Mouse (Mus musculus): ENCODE measurements around the gene Gipc2.
"Not testable (repeated sequence)": the region's sequence is repeated elsewhere in the genome, so short reads cannot be mapped to it uniquely, and the experiment has no call there.

Gipc2 gene

DNA sequence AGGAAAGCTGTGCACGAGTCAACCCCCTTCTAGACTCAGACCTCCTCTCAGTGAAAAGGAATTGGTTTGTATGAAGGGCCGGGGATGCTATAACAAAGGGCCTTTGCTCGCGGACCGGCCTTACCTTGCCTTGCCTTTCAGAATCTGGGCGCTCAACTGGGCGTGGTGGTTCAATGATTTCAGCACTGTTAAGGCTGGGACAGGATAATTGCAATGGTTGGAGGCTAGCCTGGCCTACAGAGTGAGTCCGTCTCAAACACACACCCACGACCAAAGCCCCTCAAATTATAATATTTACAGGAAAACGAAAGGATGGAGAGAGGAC lies at the start of gene Gipc2:
Gene Gipc2, minus strand, starts transcription at position 132 of the 325 bp plus-strand sequence.
- in situ Hi-C loops (cut with MboI, MseI) = no loop called here

- in situ Hi-C loops (cut with MboI, MseI) = loop anchor here (25.0 kb wide), 1 partner anchor 1699 kb away; the partner anchor contains the start of genes Msh4 and Rabggtb
Observed at GRCm38 (mm10) chr3:152213416-152213815, 47.4 kb upstream of the Gipc2 start.

- in situ Hi-C loops (cut with MboI, MseI) = loop anchor here (25.0 kb wide), 1 partner anchor 1700 kb away; the partner anchor contains the start of genes Msh4 and Rabggtb
Observed at GRCm38 (mm10) chr3:152211731-152212279, 45.8 kb upstream of the Gipc2 start.

DNA sequence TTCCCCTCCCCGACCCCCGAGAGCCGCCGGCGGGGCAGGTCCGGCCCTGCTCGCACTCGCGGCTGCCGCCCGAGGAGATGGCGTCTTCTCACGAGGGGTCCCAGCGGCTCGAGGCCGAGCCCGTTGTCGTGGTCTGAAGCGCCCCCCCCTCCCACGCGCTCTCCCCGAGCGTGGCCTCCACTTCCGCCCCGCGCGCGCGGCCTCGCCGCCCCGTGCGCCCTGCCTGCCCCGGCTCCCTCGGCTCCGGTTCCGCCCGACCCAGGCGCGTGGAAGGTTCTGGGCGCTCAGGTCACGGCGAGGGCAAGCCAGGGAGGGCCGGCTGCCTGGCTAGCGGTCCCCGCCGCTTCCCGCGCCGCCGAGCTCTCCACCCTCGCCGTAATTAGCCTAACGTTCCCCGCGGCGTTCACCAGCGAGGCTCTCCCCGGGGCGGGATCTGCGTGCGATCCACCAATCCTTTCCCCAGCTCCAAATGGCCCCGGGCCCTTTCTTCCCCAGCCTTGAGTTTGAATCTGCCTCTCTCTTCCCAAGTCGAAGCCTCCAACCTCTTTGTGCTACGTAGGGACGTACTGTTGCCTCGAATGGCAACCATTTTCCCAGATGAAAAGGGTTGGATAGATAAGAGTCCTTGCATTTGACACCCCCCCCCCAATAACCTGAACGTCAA lies 44.8 kb upstream of the Gipc2 start:
- in situ Hi-C loops (cut with MboI, MseI) = loop anchor here (25.0 kb wide), 1 partner anchor 1701 kb away; the partner anchor contains the start of genes Msh4 and Rabggtb

DNA sequence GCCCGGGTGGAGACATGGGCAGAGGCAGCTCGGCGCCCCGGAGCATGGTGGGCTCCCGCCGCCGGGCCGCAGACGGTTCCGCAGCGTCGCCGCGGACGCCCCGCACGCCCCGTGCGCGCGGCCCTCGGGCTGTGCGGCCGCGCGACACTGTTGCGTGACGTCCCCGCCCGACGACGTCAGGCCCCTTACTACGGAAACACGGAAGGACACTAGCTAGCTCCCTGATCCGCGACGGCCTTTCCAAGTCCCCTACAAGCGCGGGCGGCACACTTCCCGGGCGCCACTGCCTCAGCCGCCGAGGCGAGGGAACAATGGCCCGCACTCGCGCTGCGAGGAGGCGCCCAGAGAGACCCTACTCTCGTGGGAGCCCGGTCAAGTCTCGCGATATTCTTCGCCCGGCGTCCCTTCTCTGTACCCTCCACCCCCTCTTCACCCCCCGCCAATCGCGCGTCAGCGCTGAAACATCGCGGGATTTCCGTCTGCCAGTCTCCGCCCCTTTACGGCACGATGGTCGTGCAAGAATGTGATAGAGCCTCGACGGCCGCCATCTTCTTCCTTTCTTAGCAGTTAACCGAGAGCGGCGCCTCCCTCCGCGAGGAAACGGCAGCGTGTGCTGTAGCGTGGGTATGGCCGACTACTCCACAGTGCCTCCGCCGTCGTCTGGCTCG lies 44.1 kb upstream of the Gipc2 start, which contains the start of the genes Dnajb4 and Fubp1:
Gene Dnajb4, minus strand, starts transcription at position 336 of the 668 bp plus-strand sequence.
Gene Fubp1, plus strand, starts transcription at position 456 of the 668 bp plus-strand sequence.
- in situ Hi-C loops (cut with MboI, MseI) = loop anchor here (25.0 kb wide), 1 partner anchor 1702 kb away; the partner anchor contains the start of genes Msh4 and Rabggtb

GRCm38 (mm10) chr3:152209177-152209966 lies 43.3 kb upstream of the Gipc2 start:
- in situ Hi-C loops (cut with MboI, MseI) = loop anchor here (25.0 kb wide), 1 partner anchor 1703 kb away; the partner anchor contains the start of genes Msh4 and Rabggtb

GRCm38 (mm10) chr3:152208096-152208885 lies 42.3 kb upstream of the Gipc2 start:
- in situ Hi-C loops (cut with MboI, MseI) = loop anchor here (25.0 kb wide), 1 partner anchor 1704 kb away; the partner anchor contains the start of genes Msh4 and Rabggtb

DNA sequence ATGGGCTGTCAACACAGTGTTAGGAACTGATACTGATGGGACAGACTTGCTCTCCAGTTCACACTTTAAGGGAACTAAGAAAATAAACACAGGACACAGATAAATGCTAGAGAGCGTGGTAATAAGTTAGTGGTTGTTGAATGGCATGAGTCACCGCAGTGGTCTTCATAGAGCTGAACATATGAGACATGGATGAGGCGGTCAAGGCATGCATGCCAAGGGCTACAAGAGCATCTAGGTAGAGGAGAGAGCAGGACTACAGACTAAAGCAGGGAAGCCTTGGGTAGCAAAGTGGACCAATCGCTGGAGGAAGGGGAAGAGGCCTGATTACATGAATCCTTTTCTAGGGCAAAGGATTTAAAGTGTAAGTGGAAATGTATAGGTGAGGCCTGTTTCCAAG lies 41.1 kb upstream of the Gipc2 start:
- in situ Hi-C loops (cut with MboI, MseI) = loop anchor here (25.0 kb wide), 1 partner anchor 1705 kb away; the partner anchor contains the start of genes Msh4 and Rabggtb

- in situ Hi-C loops (cut with MboI, MseI) = loop anchor here (5.0 to 25.0 kb wide), 2 partner anchors 92 to 1708 kb away; partner anchors contain the start of genes Msh4 and Rabggtb
Observed at GRCm38 (mm10) chr3:152204577-152204976, 38.5 kb upstream of the Gipc2 start.

- in situ Hi-C loops (cut with MboI, MseI) = loop anchor here (5.0 to 25.0 kb wide), 2 partner anchors 92 to 1708 kb away; partner anchors contain the start of genes Msh4 and Rabggtb
Observed at GRCm38 (mm10) chr3:152203996-152204395, 38.0 kb upstream of the Gipc2 start.

DNA sequence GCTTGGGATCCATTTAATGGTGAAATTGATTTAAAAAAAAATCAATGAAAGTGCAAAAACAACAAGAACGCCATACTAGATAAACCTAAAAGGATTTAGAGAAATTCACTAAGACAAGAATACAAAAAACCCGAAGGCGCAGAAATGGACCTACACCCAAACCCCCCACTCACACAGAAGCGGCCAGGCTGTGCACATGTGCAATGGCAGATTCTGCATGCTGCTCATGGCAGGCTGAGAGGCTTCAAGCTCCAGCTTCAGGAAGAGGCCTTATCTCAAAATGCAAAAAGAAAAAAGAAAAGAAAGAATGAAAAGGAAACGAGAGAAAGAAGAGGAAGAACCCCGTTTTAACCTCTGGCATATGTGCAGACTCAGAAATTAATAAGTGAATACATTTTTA lies 37.4 kb upstream of the Gipc2 start:
- in situ Hi-C loops (cut with MboI, MseI) = loop anchor here (5.0 to 25.0 kb wide), 2 partner anchors 91 to 1709 kb away; partner anchors contain the start of genes Msh4 and Rabggtb

DNA sequence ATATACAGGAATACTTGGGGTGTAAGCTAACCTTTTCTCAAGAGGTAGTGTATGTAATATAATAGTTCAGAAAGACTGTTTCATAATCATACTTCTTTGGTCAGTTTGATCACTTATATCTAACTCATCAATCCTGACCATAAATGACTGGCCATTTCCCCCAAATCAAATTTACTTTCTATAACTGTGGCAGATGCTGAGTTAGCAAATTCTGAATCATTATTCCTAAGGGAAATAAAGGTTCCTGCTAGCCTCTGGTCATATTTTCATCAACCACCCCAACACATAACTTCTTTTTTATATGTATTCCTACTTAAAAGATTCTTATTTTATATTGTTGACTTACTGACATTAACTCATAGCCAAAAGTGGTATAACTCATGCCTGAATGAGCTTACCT lies 36.9 kb upstream of the Gipc2 start:
- in situ Hi-C loops (cut with MboI, MseI) = loop anchor here (5.0 to 25.0 kb wide), 2 partner anchors 91 to 1709 kb away; partner anchors contain the start of genes Msh4 and Rabggtb

DNA sequence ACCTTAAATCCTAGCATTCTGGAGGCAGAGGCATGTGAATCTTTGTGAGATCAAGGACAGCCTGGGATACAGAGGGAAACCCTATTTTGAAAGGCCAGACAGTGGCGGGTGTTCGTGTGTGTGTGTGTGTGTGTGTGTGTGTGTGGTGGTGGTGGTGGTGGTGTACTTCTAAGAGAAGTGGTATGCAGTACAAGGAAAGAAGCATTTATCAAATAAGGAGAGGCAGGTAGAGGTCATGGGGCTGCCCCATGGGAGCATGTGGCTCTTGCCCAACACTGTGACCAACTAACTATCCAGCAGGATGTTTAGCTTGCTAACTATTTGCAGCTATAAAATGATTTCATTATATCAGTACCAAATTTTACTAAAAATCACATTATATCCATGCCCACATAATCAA lies 35.6 kb upstream of the Gipc2 start:
- in situ Hi-C loops (cut with MboI, MseI) = loop anchor here (5.0 to 25.0 kb wide), 2 partner anchors 89 to 1711 kb away; partner anchors contain the start of genes Msh4 and Rabggtb

DNA sequence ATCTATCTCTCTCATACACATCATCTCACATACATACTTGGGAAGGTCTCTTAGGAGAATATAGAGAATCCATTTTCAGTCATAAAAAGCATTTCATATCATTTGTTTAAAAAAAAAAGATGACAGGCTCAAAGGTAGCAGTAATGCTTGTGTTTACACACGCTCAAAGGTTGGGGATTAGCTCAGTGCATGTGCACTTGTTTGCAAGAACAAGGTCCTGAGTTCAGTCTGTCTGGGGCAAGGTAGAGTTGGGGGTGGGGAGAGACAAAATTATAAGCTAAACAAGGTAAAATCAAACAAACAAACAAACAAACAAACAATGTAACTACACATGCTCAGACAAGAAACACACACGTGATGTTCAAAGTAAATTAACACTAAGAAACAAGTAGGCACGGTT lies 35.2 kb upstream of the Gipc2 start:
- in situ Hi-C loops (cut with MboI, MseI) = loop anchor here (5.0 to 25.0 kb wide), 2 partner anchors 89 to 1711 kb away; partner anchors contain the start of genes Msh4 and Rabggtb

- in situ Hi-C loops (cut with MboI, MseI) = no loop called here
Observed at GRCm38 (mm10) chr3:152199125-152199524, 33.1 kb upstream of the Gipc2 start.

GRCm38 (mm10) chr3:152197246-152197645 lies 31.2 kb upstream of the Gipc2 start:
- in situ Hi-C loops (cut with MboI, MseI) = not testable (repeated sequence)

DNA sequence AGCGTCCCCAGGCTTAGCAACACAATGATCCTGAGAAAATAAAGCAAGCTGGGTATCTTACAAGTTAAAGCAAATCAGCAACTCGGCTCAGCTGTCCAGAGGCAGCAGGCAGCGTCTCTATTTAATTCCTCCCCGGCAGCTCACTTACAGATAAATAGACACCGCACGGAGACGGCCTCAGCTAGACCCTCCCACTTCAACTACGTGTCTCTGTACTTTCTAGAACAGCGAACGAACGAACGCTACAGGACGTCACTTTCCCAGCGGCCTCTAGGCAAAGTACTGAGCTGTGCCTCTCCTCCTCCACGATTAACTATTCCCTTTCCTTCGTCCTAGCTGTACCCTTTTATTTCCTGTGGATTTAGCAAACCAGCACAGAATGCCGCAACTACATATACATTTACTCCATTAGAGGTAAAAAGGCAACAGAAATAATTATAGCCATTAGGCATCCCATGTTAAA lies 27.6 kb upstream of the Gipc2 start:
- in situ Hi-C loops (cut with MboI, MseI) = no loop called here

GRCm38 (mm10) chr3:152193177-152193576 lies 27.1 kb upstream of the Gipc2 start:
- in situ Hi-C loops (cut with MboI, MseI) = no loop called here

- in situ Hi-C loops (cut with MboI, MseI) = no loop called here
Observed at GRCm38 (mm10) chr3:152192238-152192931, 26.4 kb upstream of the Gipc2 start.
